Mouse (Mus musculus): Measurements from ENCODE around the gene Slc1a2.

- no peak for TF ChIP-seq CTCF (conservative IDR thresholded peaks at IDR 0.05; ENCODE audit: low read length)
- TF ChIP-seq POU5F1 (IDR thresholded peaks at IDR 0.05; ENCODE audit: borderline replicate concordance, low read length) = no peak
Observed at GRCm38 (mm10) chr2:102822036-102822435, 163.6 kb downstream of the Slc1a2 start.
